Mouse (Mus musculus) megakaryocyte, adult 5-6 weeks (primary cell): ENCODE data around the gene Palm. TPM values are rescaled to one million over a fixed set of nuclear protein-coding genes. Genes with fewer than 3 reads are reported as not detected.

ENCODE experiments used
- ATAC-seq: 2 replicates; pipeline ENCODE4 v1.8.0; 2016; ENCODE audit warnings: mild to moderate bottlenecking, inconsistent platforms; ENCODE audit not compliant: poor library complexity, severe bottlenecking
- total RNA-seq, 2 experiments: library from RNA; stranded (forward) in 1 of 2; stranded (reverse) in 1 of 2; fragments of 153-499, 151-499 nt in 1 of 2; fragments of 221-1000, 200-1000 nt in 1 of 2; gene quantifications; 2 replicates each; pipeline versions ENCODE4 v1.2.3 to v1.2.4; 2015 to 2017

Palm gene
- total RNA-seq, 2 experiments from 2014 or later, result 35.5 to 42.2 TPM

GRCm38 (mm10) chr10:79821731-79822130, 28.4 kb downstream of the Palm start:
- ATAC-seq, result no peak

- no peak for ATAC-seq
Observed at GRCm38 (mm10) chr10:79822372-79822771, 29.0 kb downstream of the Palm start.

- ATAC-seq, result no peak
Observed at GRCm38 (mm10) chr10:79823011-79823410, 29.6 kb downstream of the Palm start.

GRCm38 (mm10) chr10:79824413-79824812, 31.0 kb downstream of the Palm start:
- ATAC-seq, result no peak

DNA sequence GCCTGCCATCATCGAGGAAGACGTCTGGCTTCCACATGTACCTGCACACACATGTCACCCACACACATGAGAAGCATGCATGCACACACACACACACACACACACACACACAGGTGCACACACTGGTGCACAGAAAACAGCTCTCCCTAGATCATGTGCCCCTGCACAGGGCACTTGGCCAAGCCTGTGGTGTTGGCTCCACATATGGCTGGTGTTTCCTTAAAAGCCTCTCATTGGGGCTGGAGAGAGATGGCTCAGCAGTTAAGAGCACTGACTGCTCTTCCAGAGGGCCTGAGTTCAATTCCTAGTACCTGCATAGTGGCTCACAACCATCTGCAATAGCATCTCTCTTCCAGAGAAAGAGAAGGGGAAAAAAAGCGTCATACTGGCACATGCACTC, 38.2 kb downstream of the Palm start:
- ATAC-seq, result no peak

DNA sequence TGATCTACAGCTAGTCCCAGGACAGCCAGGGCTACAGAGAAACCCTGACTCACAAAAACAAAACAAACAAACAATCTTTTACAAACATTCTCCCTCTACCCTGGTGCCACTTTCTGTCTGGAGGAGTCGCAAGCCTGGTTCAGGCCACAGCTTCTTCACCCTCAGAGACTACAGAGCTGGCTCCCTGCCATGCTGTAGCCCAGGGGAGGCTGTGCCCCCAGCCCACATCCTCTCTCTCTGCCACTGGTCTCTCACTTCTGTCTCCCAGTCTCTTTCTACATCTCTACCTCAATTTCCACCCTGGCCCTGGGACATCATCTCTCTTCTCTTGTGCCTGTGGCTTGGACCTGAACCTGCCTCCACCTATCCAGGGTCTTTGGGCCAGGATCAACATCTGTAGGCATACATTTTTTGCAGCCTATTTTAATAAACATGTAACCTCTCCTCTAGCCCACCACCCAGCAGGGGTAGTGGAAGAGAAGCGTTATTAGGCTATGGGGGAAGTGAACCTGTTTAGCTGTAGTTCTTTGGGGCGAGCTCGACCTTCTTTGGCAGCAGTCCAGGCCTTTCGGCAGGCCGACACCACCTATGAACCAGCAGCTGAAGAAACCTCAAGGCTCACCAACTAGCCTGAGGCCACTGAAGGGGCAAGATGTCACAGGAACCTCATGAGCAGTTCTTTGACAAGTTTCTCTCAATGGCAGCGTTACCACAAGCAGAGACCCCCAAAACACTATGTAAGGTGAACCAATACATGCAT, 38.8 kb downstream of the Palm start:
- ATAC-seq, result peak; percentile 31; the same call in 1 of the 2 replicates

- ATAC-seq, result peak; percentile 41; the same call in 1 of the 2 replicates
Observed at GRCm38 (mm10) chr10:79832786-79833181, 39.4 kb downstream of the Palm start.

- peak; percentile 83 for ATAC-seq
Observed at GRCm38 (mm10) chr10:79834769-79835398, 41.5 kb downstream of the Palm start.

GRCm38 (mm10) chr10:79836918-79837317, 43.5 kb downstream of the Palm start:
- no peak for ATAC-seq

DNA sequence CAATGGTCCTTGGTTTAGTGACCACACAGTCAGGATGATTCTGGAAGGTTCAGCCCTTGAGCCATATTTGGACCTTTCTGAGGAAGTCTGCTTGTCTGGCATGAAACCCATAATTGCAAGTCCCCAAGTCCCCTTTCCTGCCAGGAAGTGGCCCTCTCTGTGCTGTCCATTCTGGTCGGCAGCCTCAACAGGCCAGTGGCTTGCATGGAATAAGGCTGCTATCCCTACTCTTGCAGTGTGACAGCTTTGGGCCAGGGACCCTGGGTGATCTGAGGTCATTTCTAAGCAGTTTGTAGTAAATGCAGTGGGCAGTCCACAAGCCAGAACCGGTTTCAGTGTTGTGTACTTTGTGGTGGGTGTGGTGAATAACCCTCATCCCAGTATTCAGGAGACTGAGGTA, 44.8 kb downstream of the Palm start:
- ATAC-seq, result no peak

- no peak for ATAC-seq
Observed at GRCm38 (mm10) chr10:79840091-79840490, 46.7 kb downstream of the Palm start.

DNA sequence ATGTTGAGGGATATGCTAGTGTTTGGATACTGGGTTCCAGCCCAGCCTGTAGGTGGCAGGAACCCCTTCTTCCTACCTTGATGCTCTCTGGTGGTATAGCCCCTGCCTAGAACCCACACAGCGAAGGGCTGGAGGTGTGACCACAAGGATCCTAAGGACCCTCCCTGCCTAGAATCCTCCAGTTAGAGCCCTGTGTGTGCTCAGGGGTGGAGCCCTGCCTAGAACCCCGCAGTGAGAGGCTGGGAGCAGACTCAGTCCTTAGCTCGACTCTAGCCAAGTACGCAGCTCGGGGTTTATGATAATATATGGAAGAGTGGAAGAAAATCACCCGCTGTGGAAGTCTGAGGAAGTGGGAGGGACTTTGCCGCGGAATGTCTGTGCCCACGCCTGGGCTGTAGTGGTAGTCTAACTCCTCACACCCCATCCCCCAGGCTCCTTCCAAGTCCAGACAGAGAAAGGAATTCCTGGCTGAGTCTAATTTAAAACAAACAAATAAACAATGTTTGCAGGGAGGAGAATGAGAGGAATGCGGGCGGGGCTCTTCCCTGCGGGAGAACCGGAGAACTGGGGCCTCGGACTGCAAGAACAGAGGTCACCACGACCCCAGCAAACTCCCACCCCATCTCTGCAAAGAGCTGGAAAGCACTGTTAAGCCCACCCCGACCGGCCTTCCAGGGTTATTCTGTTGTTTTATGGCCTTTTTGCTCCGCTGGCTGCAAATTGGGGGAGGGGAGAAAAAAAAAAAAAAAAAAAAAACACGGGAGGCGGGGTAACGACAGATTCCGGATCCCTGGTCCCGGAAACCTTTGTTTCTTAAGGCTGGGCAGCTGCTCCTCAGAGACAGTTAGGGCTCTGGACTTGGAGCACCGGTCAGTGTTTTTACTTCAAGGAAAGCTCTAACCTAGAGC, 47.5 kb downstream of the Palm start:
- peak; percentile 54 for ATAC-seq

DNA sequence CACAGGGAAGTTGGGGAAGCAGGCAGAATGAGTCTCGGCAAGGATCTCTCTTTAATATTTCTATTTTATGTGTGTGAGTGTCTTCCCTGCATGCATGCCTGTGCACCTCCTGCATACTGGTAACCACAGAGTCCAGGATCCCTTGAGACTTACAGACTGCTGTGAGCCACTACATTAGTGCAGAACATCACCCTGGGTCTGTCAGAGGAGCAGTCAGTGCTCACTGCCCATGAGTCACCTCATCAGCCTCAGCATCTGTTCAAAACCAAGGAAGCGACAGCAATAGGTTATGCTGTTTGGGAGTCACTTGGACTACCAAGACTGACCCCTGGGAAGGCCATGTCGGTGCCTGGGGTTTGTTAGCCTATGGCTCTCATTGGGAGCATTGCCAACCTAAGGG, 49.0 kb downstream of the Palm start:
- ATAC-seq, result no peak

- ATAC-seq, result no peak
Observed at GRCm38 (mm10) chr10:79843476-79843875, 50.1 kb downstream of the Palm start.

GRCm38 (mm10) chr10:79846553-79846952, 53.2 kb downstream of the Palm start:
- ATAC-seq, result no peak

- ATAC-seq, result no peak
Observed at GRCm38 (mm10) chr10:79849941-79850628, 56.7 kb downstream of the Palm start.

GRCm38 (mm10) chr10:79851653-79852052, 58.3 kb downstream of the Palm start:
- no peak for ATAC-seq

DNA sequence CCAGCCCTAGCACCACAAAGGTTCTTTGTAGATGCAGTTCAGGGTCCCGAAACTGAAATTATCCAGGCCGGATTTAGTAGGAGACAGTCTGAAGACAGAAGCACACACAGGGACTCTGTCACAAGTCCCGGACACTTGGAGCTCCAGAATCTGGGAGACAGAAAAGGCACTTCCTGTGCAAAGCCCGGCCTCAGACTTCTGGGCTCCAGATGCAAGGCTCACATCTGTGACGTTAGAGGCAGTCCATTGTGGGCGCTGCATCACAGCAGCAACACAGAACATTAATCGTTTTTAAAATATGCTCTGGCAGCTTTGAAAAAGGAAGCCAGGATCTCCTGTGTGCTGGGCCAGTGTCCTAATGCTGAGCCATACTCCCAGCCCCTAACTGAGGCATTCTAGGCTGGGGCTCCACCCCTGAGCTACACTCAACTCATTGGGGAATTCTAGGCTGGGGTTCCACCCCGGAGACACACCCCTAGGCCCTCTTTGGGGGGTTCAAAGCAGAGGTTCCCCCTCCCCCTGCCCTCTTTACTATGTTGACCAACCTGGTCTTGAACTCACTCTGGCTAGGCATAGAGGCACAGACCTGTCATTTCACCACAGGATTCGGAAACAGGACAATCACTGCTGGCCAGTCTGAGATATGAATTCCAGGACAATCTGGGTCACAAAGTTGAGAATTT, 58.9 kb downstream of the Palm start:
- no peak for ATAC-seq

DNA sequence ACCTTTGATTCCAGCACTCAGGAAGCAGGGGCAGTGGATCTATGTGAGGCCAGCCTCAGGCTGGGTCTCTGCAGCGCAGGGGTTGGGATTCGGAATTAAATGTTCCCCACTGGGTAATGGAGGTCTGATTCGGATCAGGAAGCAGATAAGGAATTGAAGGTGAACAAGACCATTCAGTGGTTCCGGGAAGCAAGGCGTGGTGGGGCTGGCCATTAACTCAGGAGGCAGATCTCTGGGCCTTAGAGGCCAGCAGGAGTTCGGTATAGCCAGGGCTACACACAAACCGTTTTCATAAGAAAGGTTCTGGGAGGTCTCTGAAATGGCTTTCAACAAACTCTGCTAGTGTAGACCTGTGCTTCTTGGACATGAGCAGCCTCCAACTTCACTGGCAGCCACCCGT, 59.5 kb downstream of the Palm start:
- ATAC-seq, result no peak

GRCm38 (mm10) chr10:79853392-79853791, 60.0 kb downstream of the Palm start:
- no peak for ATAC-seq
